Mouse (Mus musculus): ENCODE measurements at regions not wholly inside any gene's neighbourhood (a gene's known extent, or its start where the extent isn't known, plus 50 kb on each side); places are given as distances from the start of the nearest gene placed in this dataset.

DNA sequence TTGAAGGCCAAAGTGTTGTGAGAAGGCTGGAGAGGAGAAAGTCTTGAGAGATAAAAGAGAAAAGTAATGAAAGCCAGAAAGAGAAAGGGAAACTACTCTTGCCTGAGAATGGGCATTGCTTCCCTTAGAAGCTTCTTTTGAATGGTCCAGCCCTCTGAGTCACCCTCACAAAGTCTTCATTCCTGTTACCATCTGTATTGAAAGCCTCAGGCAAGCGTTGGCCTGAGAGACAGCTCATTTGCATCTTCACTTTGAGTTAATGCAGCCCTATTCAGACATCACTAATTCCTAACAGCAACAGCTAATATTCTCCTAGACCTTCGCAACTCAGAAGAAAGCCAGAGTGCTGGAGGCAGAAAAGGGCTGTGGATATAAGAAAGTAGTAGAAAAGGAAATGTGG is 178.4 kb downstream of the Adgra3 start:
- TF ChIP-seq POLR2A (IDR thresholded peaks at IDR 0.05; ENCODE audit: borderline replicate concordance, extremely low read depth, insufficient read depth, insufficient read length, poor library complexity, severe bottlenecking) (no peak), CTCF (IDR thresholded peaks at IDR 0.05; ENCODE audit: borderline replicate concordance, extremely low read depth, insufficient read depth, insufficient read length) (no peak)

Data from brain, embryonic 14.5 days (tissue).